Mouse (Mus musculus): ENCODE data around the gene Fam173b.

GRCm38 (mm10) chr15:31613826-31614453, 12.3 kb downstream of the Fam173b start:
- TF ChIP-seq CHD1 (IDR thresholded peaks at IDR 0.05; ENCODE audit: low read depth, low read length) (no peak), RCOR1 (conservative IDR thresholded peaks at IDR 0.05; ENCODE audit: low read depth, low read length) (no peak), CTCF (conservative IDR thresholded peaks at IDR 0.05 in 1 of 2, IDR thresholded peaks at IDR 0.05 in 1 of 2; ENCODE audit: low read depth in 2 of 2, low read length in 2 of 2) (no peak), SMC3 (IDR thresholded peaks at IDR 0.05; ENCODE audit: low read depth, low read length) (no peak), ZNF384 (IDR thresholded peaks at IDR 0.05; ENCODE audit: low read depth, low read length) (no peak)

All from CH12.LX (cell line).